Mouse (Mus musculus) spleen, postnatal 14 days (tissue): ENCODE measurements around the gene Rpl36al.
A peak's percentile ranks its signal among the peaks of the same experiment; 100 is the strongest.

Experiments
- DNase-seq, 2 experiments: peaks; one replicate each; pipeline ENCODE4 v3.0.0; 2021 to 2022; ENCODE audit warnings: low spot score in 2 of 2

The Rpl36al gene

GRCm38 (mm10) chr12:69159578-69159940 is 24.3 kb downstream of the Rpl36al start:
- DNase-seq: no peak

- DNase-seq: peak; percentile 94
These were observed 24.9 kb downstream of the Rpl36al start, which contains the start of gene Rps29 for GRCm38 (mm10) chr12:69158765-69159577. Rps29 (minus strand) TSS chr12:69159186.

DNA sequence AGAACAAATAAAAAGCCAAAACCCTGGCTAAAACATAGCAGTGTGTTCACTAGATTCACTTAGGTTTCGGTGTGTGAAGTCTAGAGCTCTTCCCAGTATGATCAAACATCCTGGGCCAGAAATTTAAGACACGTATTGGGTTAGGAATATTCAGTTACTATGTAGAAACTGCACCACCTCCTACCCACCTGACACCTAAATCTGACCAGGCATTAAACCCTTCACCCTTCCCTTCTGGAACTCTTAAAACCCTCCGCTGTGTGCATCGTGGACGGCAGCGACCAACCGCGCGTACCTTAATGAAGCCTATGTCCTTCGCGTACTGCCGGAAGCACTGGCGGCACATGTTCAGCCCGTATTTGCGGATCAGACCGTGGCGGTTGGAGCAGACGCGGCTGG is 25.5 kb downstream of the Rpl36al start:
- no peak for DNase-seq

DNA sequence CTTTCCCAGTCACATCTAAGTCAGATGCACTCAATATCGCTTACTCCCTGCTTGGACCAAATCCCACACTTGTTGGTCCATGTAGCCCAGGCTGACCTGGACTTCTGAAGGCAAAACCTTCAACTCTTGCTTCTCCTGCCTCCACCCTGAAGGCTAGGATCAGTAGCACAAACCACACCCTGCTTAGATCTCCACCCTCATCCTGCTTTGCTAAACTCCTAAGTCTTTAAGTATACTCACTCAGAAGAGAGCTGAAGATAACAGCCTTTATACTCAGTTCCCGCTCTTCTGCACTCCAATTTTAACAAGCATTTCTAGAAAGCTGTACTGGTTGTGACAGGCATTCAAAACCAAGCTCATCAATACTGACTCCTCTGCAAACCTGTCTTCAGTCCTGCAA is 26.8 kb downstream of the Rpl36al start:
- no peak for DNase-seq

DNA sequence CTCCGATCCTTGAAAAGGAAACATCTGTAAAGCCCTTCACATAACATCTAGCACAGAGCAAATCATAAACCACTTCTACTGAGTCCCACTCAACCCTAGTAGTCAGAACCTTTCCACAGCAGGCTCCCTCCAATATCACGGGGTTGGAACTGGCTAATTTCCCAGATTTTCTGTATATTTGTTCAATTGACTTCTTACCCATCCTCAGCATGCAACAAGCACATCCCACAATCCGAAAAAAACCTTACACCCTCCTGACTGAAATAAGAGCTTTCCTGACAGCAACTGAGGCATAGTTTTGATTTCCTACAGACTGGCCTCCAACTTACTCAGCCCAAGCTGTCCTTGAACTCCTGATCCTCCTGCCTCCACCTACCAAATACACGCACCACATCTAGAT is 27.4 kb downstream of the Rpl36al start:
- DNase-seq: no peak

DNA sequence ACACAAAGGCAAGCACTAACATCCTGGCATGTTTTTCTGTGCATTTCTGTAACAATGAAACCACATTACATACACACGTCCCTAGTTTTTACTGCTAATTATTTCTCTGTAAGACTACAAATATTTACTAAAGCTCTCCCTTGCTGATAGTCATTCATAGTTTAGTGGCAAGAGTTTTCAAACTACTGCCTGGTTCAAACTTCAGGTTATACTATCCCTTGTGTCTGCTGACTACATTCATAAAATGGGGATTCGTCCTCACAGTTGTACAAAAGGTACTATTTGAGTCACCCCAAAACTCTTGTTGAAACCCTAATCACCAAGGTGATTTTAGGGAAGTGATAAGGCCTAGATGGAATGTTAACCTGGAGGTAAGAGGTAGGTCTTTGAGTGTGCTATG is 28.0 kb downstream of the Rpl36al start:
- no peak for DNase-seq

- DNase-seq: no peak
These were observed 33.8 kb downstream of the Rpl36al start for GRCm38 (mm10) chr12:69150049-69150448.

DNA sequence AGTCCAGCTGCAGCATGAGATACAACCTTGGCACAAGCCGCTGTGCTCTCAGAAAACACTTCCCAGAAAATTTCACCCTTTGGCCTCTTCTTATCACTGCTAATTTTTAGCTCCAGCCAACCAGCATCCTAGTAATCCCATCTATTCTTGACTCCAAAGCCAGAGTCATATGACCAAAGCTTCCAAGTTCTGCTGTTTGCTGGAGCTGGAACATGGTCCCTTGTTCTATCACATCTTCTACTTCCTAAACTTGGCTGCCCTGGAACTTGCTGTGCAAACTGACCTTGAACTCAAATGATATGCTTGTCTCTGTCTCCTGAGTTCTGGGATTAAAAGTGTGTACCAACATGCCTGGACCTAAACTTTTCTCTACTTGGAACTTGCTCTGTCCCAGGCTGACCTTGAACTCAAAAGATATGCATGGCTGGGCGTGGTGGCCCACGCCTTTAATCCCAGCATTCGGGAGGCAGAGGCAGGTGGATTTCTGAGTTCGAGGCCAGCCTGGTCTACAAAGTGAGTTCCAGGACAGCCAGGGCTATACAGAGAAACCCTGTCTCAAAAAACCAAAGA is 36.6 kb downstream of the Rpl36al start:
- DNase-seq: no peak

GRCm38 (mm10) chr12:69143460-69143859 is 40.4 kb downstream of the Rpl36al start:
- DNase-seq: no peak

GRCm38 (mm10) chr12:69139841-69140240 is 44.0 kb downstream of the Rpl36al start:
- DNase-seq: no peak

GRCm38 (mm10) chr12:69139201-69139600 is 44.7 kb downstream of the Rpl36al start:
- no peak for DNase-seq
